ENCODE assay signal across 9 mouse cellular contexts in the genomic region with DNA sequence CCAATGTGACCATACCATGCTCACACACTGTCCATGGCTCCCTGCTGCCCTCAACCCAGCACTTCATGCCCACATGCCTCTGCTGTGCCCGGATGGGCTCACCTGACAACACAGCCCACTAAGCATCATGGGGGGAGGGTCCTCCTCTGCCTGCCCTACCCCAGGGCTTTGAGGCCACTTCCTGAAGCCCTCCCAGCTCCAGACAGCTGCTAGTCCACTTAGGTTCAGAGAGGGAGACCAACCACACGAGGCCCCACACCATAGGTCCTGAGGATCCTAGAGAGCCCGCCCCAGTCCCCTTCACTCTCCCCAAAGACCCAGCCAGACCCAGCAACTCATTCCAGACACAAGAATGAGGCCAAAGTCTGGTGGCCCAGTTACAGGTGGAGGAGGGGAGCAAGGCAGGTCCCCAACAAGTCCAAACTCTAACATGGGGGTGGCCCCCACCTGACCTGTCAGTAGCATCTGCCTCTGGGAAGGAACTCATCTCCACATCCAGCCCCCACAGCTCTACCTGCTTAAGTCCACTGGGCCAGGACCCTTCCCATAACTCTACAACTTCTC. TPM values are rescaled to one million over a fixed set of nuclear protein-coding genes. Genes with fewer than 3 reads are reported as not detected.
DNase-seq lines count a peak whose midpoint lies in the region; ATAC-seq and TF ChIP-seq lines count a peak whose summit lies in the region.
"Had no signal": no experiment of that assay in that cellular context is flagged by ENCODE, and none has a peak within 500 bp of the region (broad histone marks: within the 10 kb centered on the region; RNA-seq: fewer than 3 reads in every experiment).

No protein-coding gene starts in this region.

- no peaks in the 10 kb centered on the region for H3K9me3 ChIP-seq in lung, embryonic 14.5 days (ENCODE audit: low read depth, low read length)
- H3K9me3 ChIP-seq in forebrain, embryonic 16.5 days (ENCODE audit: control insufficient read depth, low read length): no peaks in the 10 kb centered on the region
- no peaks in the 10 kb centered on the region for H3K9me3 ChIP-seq in limb, embryonic 10.5 days (replicated peaks)

- 0 out of 2 replicates have a peak overlapping the region, but pooled peaks have one; percentile 12 for H3K27ac ChIP-seq in lung, embryonic 14.5 days (ENCODE audit: low read depth)
- no peak overlapping the region for H3K27ac ChIP-seq in forebrain, embryonic 16.5 days (ENCODE audit: low read length)
- H3K27ac ChIP-seq in limb, embryonic 10.5 days: peak overlapping the region; percentile 98
- H3K27ac ChIP-seq in olfactory bulb, adult 2 months (ENCODE audit: insufficient read depth, low read depth, low read length): no peak overlapping the region

- no peak for TF ChIP-seq POLR2A in olfactory bulb, adult 2 months (IDR thresholded peaks at IDR 0.05; ENCODE audit: insufficient read depth, low read depth, low read length)

- peak overlapping the region; percentile 90 for H3K4me3 ChIP-seq in lung, embryonic 14.5 days (ENCODE audit: low read depth, low read length)
- peak overlapping the region; percentile 72 for H3K4me3 ChIP-seq in forebrain, embryonic 16.5 days (replicated peaks; ENCODE audit: low read length)
- peak overlapping the region; percentile 95 for H3K4me3 ChIP-seq in limb, embryonic 10.5 days
- peak overlapping the region; percentile 91 for H3K4me3 ChIP-seq in olfactory bulb, adult 2 months (ENCODE audit: insufficient read depth, low read depth, low read length)

- H3K36me3 ChIP-seq in lung, embryonic 14.5 days (ENCODE audit: insufficient read depth): peaks cover 32% of the 10 kb centered on the region
- H3K36me3 ChIP-seq in forebrain, embryonic 16.5 days (ENCODE audit: control insufficient read depth, insufficient read depth): 0 out of 2 replicates have a peak, but pooled peaks cover 2% of the 10 kb centered on the region
- peaks cover 44% of the 10 kb centered on the region for H3K36me3 ChIP-seq in limb, embryonic 10.5 days

- H3K4me2 ChIP-seq in lung, embryonic 14.5 days: peak overlapping the region; percentile 98
- H3K4me2 ChIP-seq in forebrain, embryonic 16.5 days (ENCODE audit: low read length): peak overlapping the region; percentile 95

- 49% methylated on average over 3 of the region's 3 CpGs for WGBS in lung, embryonic 14.5 days
- WGBS in forebrain, embryonic 16.5 days: 42% methylated on average over 3 of the region's 3 CpGs
- 55% methylated on average over 3 of the region's 3 CpGs for WGBS in limb, embryonic 10.5 days
- WGBS in olfactory bulb, adult 2 months: 75% methylated on average over 3 of the region's 3 CpGs

- TF ChIP-seq CTCF in lung, embryonic 14.5 days (IDR thresholded peaks at IDR 0.05; ENCODE audit: low read depth): no peak
- TF ChIP-seq CTCF in olfactory bulb, adult 2 months (IDR thresholded peaks at IDR 0.05; ENCODE audit: insufficient read depth, low read depth, low read length): no peak

- peaks cover 29% of the 10 kb centered on the region for H3K4me1 ChIP-seq in lung, embryonic 14.5 days (ENCODE audit: insufficient read depth)
- peaks cover 43% of the 10 kb centered on the region for H3K4me1 ChIP-seq in forebrain, embryonic 16.5 days (replicated peaks; ENCODE audit: control insufficient read depth, insufficient read depth, low read length)
- peaks cover 78% of the 10 kb centered on the region for H3K4me1 ChIP-seq in limb, embryonic 10.5 days
- H3K4me1 ChIP-seq in olfactory bulb, adult 2 months (ENCODE audit: control insufficient read depth, insufficient read depth, low read length): peaks cover 45% of the 10 kb centered on the region

- H3K9ac ChIP-seq in lung, embryonic 14.5 days: peak overlapping the region; percentile 84
- H3K9ac ChIP-seq in forebrain, embryonic 16.5 days (replicated peaks; ENCODE audit: low read depth, low read length): 0 out of 2 replicates have a peak overlapping the region, but pooled peaks have one; percentile 2

- no peaks in the 10 kb centered on the region for H3K27me3 ChIP-seq in lung, embryonic 14.5 days (ENCODE audit: insufficient read depth, low read length)
- H3K27me3 ChIP-seq in forebrain, embryonic 16.5 days (replicated peaks; ENCODE audit: control insufficient read depth, insufficient read depth, low read length): peaks cover 6% of the 10 kb centered on the region; the same call in 1 of the 2 replicates
- H3K27me3 ChIP-seq in limb, embryonic 10.5 days (ENCODE audit: low read depth, poor library complexity, severe bottlenecking): 0 out of 2 replicates have a peak, but pooled peaks cover 20% of the 10 kb centered on the region

- ATAC-seq in lung, embryonic 14.5 days (ENCODE audit: insufficient read depth): no peak
- no peak for ATAC-seq in forebrain, embryonic 16.5 days

- DNase-seq in lung, embryonic 14.5 days: no peak
- DNase-seq in lung, postnatal 10 days: no peak
- no peak for DNase-seq in limb, embryonic 10.5 days (ENCODE audit: low spot score)
- no peak for DNase-seq in adrenal gland, postnatal 4 days (ENCODE audit: low spot score in 2 of 2)
- DNase-seq in layer of hippocampus, adult 8-10 months (ENCODE audit: low spot score in 2 of 2): no peak
- DNase-seq in adrenal gland, postnatal 36 days: no peak

RNA-seq across cellular contexts. Expression of a gene that starts 2.2 kb away (rescaled TPM):
- 94.7 and 102 TPM in 2 replicates for polyA plus RNA-seq in lung, embryonic 14.5 days (2014; fragmentation: Nextera tagmentation; extraction: Ambion mirVana)
- 11.8 and 13.2 TPM in 2 replicates for polyA plus RNA-seq in forebrain, embryonic 16.5 days (2015; fragmentation: Nextera tagmentation; extraction: Ambion mirVana)
- 77.4 and 87.2 TPM in 2 replicates for polyA plus RNA-seq in limb, embryonic 10.5 days (2016; fragmentation: Nextera tagmentation; extraction: Ambion mirVana)
- polyA plus RNA-seq in olfactory bulb, adult 2 months (2012; ENCODE audit: insufficient read depth, insufficient read length, low replicate concordance, missing spikeins): not detected in 2 replicates
- total RNA-seq in adrenal gland, postnatal 4 days (2021): 10 to 100 TPM; 67.6 to 70.6 TPM
- 10 to 100 TPM; 38.7 to 46.1 (median 41.2) TPM for total RNA-seq in layer of hippocampus, adult 8-10 months (2022)
- 10 to 100 TPM; 69.8 to 71.8 TPM for total RNA-seq in adrenal gland, postnatal 36 days (2021)

RNA-seq across cellular contexts. Expression of a gene that starts 8.5 kb away (rescaled TPM):
- polyA plus RNA-seq in lung, embryonic 14.5 days (2014; fragmentation: Nextera tagmentation; extraction: Ambion mirVana): 4.0 and 5.0 TPM in 2 replicates
- polyA plus RNA-seq in forebrain, embryonic 16.5 days (2015; fragmentation: Nextera tagmentation; extraction: Ambion mirVana): 7.8 and 8.0 TPM in 2 replicates
- 4.3 and 5.4 TPM in 2 replicates for polyA plus RNA-seq in limb, embryonic 10.5 days (2016; fragmentation: Nextera tagmentation; extraction: Ambion mirVana)
- not detected in 2 replicates for polyA plus RNA-seq in olfactory bulb, adult 2 months (2012; ENCODE audit: insufficient read depth, insufficient read length, low replicate concordance, missing spikeins)
- total RNA-seq in adrenal gland, postnatal 4 days (2021): 10 to 100 TPM; 12.0 to 13.6 TPM
- total RNA-seq in layer of hippocampus, adult 8-10 months (2022): 10 to 100 TPM; 10.3 to 15.9 (median 14.1) TPM
- 10 to 100 TPM; 16.6 to 22.1 TPM for total RNA-seq in adrenal gland, postnatal 36 days (2021)

RNA-seq across cellular contexts. Expression of a gene that starts 12.9 kb away (rescaled TPM):
- 83.2 and 85.6 TPM in 2 replicates for polyA plus RNA-seq in lung, embryonic 14.5 days (2014; fragmentation: Nextera tagmentation; extraction: Ambion mirVana)
- 100 and 115 TPM in 2 replicates for polyA plus RNA-seq in forebrain, embryonic 16.5 days (2015; fragmentation: Nextera tagmentation; extraction: Ambion mirVana)
- polyA plus RNA-seq in limb, embryonic 10.5 days (2016; fragmentation: Nextera tagmentation; extraction: Ambion mirVana): 92.4 and 95.0 TPM in 2 replicates
- not detected in 2 replicates for polyA plus RNA-seq in olfactory bulb, adult 2 months (2012; ENCODE audit: insufficient read depth, insufficient read length, low replicate concordance, missing spikeins)
- total RNA-seq in adrenal gland, postnatal 4 days (2021): 100 to 1,000 TPM; 210 to 221 TPM
- 100 to 1,000 TPM in 3 of 4 experiments, 10 to 100 TPM in 1; 98.8 to 130 (median 117) TPM for total RNA-seq in layer of hippocampus, adult 8-10 months (2022)
- 100 to 1,000 TPM; 192 to 200 TPM for total RNA-seq in adrenal gland, postnatal 36 days (2021)

RNA-seq across cellular contexts. Expression of a gene that starts 16.0 kb away (rescaled TPM):
- polyA plus RNA-seq in lung, embryonic 14.5 days (2014; fragmentation: Nextera tagmentation; extraction: Ambion mirVana): 20.5 and 20.6 TPM in 2 replicates
- 6.1 and 6.9 TPM in 2 replicates for polyA plus RNA-seq in forebrain, embryonic 16.5 days (2015; fragmentation: Nextera tagmentation; extraction: Ambion mirVana)
- 6.6 and 6.9 TPM in 2 replicates for polyA plus RNA-seq in limb, embryonic 10.5 days (2016; fragmentation: Nextera tagmentation; extraction: Ambion mirVana)
- not detected in 2 replicates for polyA plus RNA-seq in olfactory bulb, adult 2 months (2012; ENCODE audit: insufficient read depth, insufficient read length, low replicate concordance, missing spikeins)
- 10 to 100 TPM; 21.6 to 21.8 TPM for total RNA-seq in adrenal gland, postnatal 4 days (2021)
- total RNA-seq in layer of hippocampus, adult 8-10 months (2022): 1 to 10 TPM; 3.5 to 4.9 (median 4.1) TPM
- 10 to 100 TPM; 12.7 to 20.6 TPM for total RNA-seq in adrenal gland, postnatal 36 days (2021)
- total RNA-seq: neutrophil, adult 5-6 weeks had no signal

RNA-seq across cellular contexts. Expression of a gene that starts 17.1 kb away (rescaled TPM):
- polyA plus RNA-seq in lung, embryonic 14.5 days (2014; fragmentation: Nextera tagmentation; extraction: Ambion mirVana): 108 and 114 TPM in 2 replicates
- 103 and 105 TPM in 2 replicates for polyA plus RNA-seq in forebrain, embryonic 16.5 days (2015; fragmentation: Nextera tagmentation; extraction: Ambion mirVana)
- polyA plus RNA-seq in limb, embryonic 10.5 days (2016; fragmentation: Nextera tagmentation; extraction: Ambion mirVana): 123 and 131 TPM in 2 replicates
- polyA plus RNA-seq in olfactory bulb, adult 2 months (2012; ENCODE audit: insufficient read depth, insufficient read length, low replicate concordance, missing spikeins): not detected in 2 replicates
- 100 to 1,000 TPM; 108 to 109 TPM for total RNA-seq in adrenal gland, postnatal 4 days (2021)
- total RNA-seq in layer of hippocampus, adult 8-10 months (2022): 100 to 1,000 TPM in 3 of 4 experiments, 10 to 100 TPM in 1; 95.9 to 110 (median 108) TPM
- total RNA-seq in adrenal gland, postnatal 36 days (2021): 100 to 1,000 TPM in 1 of 2 experiments, 10 to 100 TPM in 1; 90.6 to 102 TPM

Comparison
In these comparisons a context has a peak if more than half of its experiments do, and no peak if none do; other contexts are left out.
1. H3K27ac ChIP-seq: peak in lung, embryonic 14.5 days (single experiment) and limb, embryonic 10.5 days (single experiment); none in forebrain, embryonic 16.5 days (single experiment) and olfactory bulb, adult 2 months (single experiment).
2. RNA of a gene that starts 2.2 kb away (polyA plus RNA-seq): 94.7 to 102 TPM in lung, embryonic 14.5 days, 77.4 to 87.2 TPM in limb, embryonic 10.5 days and 11.8 to 13.2 TPM in forebrain, embryonic 16.5 days; not detected in olfactory bulb, adult 2 months; every median in the first group is over 10 times any median in the second.
3. RNA of a gene that starts 12.9 kb away (polyA plus RNA-seq): 100 to 115 TPM in forebrain, embryonic 16.5 days, 92.4 to 95.0 TPM in limb, embryonic 10.5 days and 83.2 to 85.6 TPM in lung, embryonic 14.5 days; not detected in olfactory bulb, adult 2 months; every median in the first group is over 10 times any median in the second.
4. Peak in every context shown above with its lines, with median percentiles within 50 percentile points of each other: H3K4me3 ChIP-seq.